Mouse (Mus musculus) lung, embryonic 14.5 days (tissue): ENCODE measurements around the gene Cgnl1. TPM values are rescaled to one million over a fixed set of nuclear protein-coding genes. Genes with fewer than 3 reads are reported as not detected.
A peak's percentile ranks its signal among the peaks of the same experiment; 100 is the strongest.

Experiments
- ATAC-seq: fragments of 200-750 bp; cut with Nextera tagmentation; 2 replicates; pipeline ENCODE4 v1.8.0; 2017; ENCODE audit warnings: mild to moderate bottlenecking, moderate TSS enrichment, moderate library complexity; ENCODE audit not compliant: insufficient read depth
- DNase-seq: peaks from one replicate; pipeline ENCODE4 v3.0.0-alpha.2; 2015
- H3K27ac ChIP-seq: fragments of 300-500 bp; sonication (generic); 2 replicates; pipeline ENCODE4 v1.5.1; 2014; ENCODE audit warnings: low read depth, mild to moderate bottlenecking, moderate library complexity
- H3K27me3 ChIP-seq: fragments of 300-500 bp; sonication (generic); 2 replicates; pipeline ENCODE4 v1.6.1; 2014; ENCODE audit warnings: low read length, control low read depth; ENCODE audit not compliant: insufficient read depth
- H3K36me3 ChIP-seq: fragments of 300-500 bp; sonication (generic); 2 replicates; pipeline ENCODE4 v1.6.1; 2014; ENCODE audit warnings: control low read depth; ENCODE audit not compliant: insufficient read depth
- H3K4me1 ChIP-seq: fragments of 300-500 bp; sonication (generic); 2 replicates; pipeline ENCODE4 v1.6.1; 2014; ENCODE audit warnings: antibody characterized with exemption, control low read depth; ENCODE audit not compliant: insufficient read depth
- H3K4me2 ChIP-seq: fragments of 300-500 bp; sonication (generic); 2 replicates; pipeline ENCODE4 v1.6.1; 2014; ENCODE audit warnings: mild to moderate bottlenecking
- H3K4me3 ChIP-seq: fragments of 300-500 bp; sonication (generic); 2 replicates; pipeline ENCODE4 v1.5.1; 2014; ENCODE audit warnings: low read depth, low read length
- H3K9ac ChIP-seq: fragments of 300-500 bp; sonication (generic); 2 replicates; pipeline ENCODE4 v1.6.1; 2014
- H3K9me3 ChIP-seq: fragments of 300-500 bp; sonication (generic); 2 replicates; pipeline ENCODE4 v1.6.1; 2016; ENCODE audit warnings: low read depth, low read length, control low read depth
- CTCF ChIP-seq: IDR thresholded peaks from 2 replicates; pipeline ENCODE4 v1.5.1; 2016; ENCODE audit warnings: antibody characterized with exemption, low read depth
- WGBS: fragments of 180-500 bp; shearing (Covaris S2); extraction: QIAGEN DNeasy Blood & Tissue Kit; methylation state at CpG from one replicate; pipeline ENCODE4 v1.1.7; 2014; 5-methylcytosine and 5-hydroxymethylcytosine counted together
- polyA plus RNA-seq: library from polyadenylated mRNA; unstranded; fragments of >200 nt; fragmentation: Nextera tagmentation; extraction: Ambion mirVana; gene quantifications from 2 replicates; pipeline ENCODE4 v1.2.1, GENCODE M21; 2014

Cgnl1 gene
- polyA plus RNA-seq, 1 experiment from 2014 or later, result 19.3 TPM

DNA sequence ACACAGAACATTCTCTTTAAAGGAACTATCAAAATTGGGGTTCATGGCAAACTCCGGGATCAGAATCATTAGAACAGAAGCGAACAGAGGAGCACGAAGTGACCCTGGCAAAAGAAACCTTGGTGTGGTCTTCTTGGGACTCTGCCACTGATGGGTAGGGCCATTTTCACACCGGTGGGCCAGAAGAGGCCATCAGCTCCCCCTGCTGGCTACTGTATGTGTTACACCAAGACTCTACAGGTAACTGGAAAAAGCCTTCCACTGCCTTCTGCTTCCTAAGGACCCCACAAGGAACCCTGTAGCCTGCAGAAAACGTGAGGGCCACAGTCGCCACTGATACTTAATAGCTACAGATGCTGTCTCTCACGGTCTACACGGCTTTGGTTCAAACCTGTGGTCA, 154.0 kb downstream of the Cgnl1 start:
- no peaks in the 10 kb centered on the region for H3K4me1 ChIP-seq
- no peaks in the 10 kb centered on the region for H3K36me3 ChIP-seq
- no peak overlapping the region for H3K9ac ChIP-seq
- ATAC-seq, result no peak
- no peak overlapping the region for H3K4me2 ChIP-seq
- WGBS, result 51% methylated on average over 8 of the region's 8 CpGs
- H3K9me3 ChIP-seq, result no peaks in the 10 kb centered on the region
- H3K27me3 ChIP-seq, result no peaks in the 10 kb centered on the region
- H3K4me3 ChIP-seq, result no peak overlapping the region
- DNase-seq, result peak; percentile 70
- no peak overlapping the region for H3K27ac ChIP-seq
- peak; percentile 76 for TF ChIP-seq CTCF

DNA sequence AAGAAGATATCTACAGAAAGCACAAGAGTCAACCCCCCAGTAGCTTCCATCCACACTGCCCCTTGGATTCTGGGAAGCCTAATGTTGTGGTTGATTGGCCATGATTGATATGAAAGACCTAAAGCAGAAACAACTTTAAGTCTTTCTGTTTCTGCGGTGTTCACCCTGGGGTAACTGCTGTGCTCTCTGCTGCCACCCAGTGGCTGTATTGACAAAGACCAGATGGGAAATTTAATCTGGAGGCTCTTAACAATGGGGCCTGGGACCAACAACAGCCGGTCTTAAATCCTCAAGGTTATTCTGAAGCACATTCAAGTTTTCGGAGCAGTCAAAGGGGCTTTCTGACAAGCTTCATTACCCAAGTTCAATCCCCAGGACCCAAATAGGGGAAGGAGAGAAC, 155.2 kb downstream of the Cgnl1 start:
- ATAC-seq, result peak; percentile 62; the same call in 1 of the 2 replicates
- no peaks in the 10 kb centered on the region for H3K27me3 ChIP-seq

GRCm38 (mm10) chr9:71614643-71615042, 156.8 kb downstream of the Cgnl1 start:
- WGBS, result 21% methylated on average over 2 of the region's 2 CpGs
- H3K4me2 ChIP-seq, result no peak overlapping the region
- peak; percentile 83 for TF ChIP-seq CTCF
- no peak overlapping the region for H3K4me3 ChIP-seq
- no peaks in the 10 kb centered on the region for H3K9me3 ChIP-seq
- no peak overlapping the region for H3K9ac ChIP-seq
- H3K27me3 ChIP-seq, result no peaks in the 10 kb centered on the region
- DNase-seq (peak; percentile 75), ATAC-seq (no peak)
- H3K4me1 ChIP-seq, result no peaks in the 10 kb centered on the region
- no peaks in the 10 kb centered on the region for H3K36me3 ChIP-seq
- H3K27ac ChIP-seq, result no peak overlapping the region

More for the DNA sequence above, 155.2 kb downstream of the Cgnl1 start:
- Histone ChIP-seq H3K4me1 (no peaks in the 10 kb centered on the region), H3K36me3 (no peaks in the 10 kb centered on the region), H3K9ac (no peak overlapping the region), H3K9me3 (no peaks in the 10 kb centered on the region), H3K4me3 (no peak overlapping the region), H3K27ac (no peak overlapping the region), H3K4me2 (no peak overlapping the region)
- WGBS, result 3% methylated on average over 3 of the region's 3 CpGs
- TF ChIP-seq CTCF, result peak; percentile 95
- peak; percentile 94 for DNase-seq

- ATAC-seq (no peak), DNase-seq (peak; percentile 64)
- H3K9me3 ChIP-seq, result no peaks in the 10 kb centered on the region
- no peak overlapping the region for H3K4me3 ChIP-seq
- H3K36me3 ChIP-seq, result no peaks in the 10 kb centered on the region
- H3K27me3 ChIP-seq, result no peaks in the 10 kb centered on the region
- H3K4me1 ChIP-seq, result no peaks in the 10 kb centered on the region
- 74% methylated on average over 6 of the region's 6 CpGs for WGBS
- no peak overlapping the region for H3K9ac ChIP-seq
- no peak overlapping the region for H3K27ac ChIP-seq
- TF ChIP-seq CTCF, result peak; percentile 86
- H3K4me2 ChIP-seq, result no peak overlapping the region
Observed at GRCm38 (mm10) chr9:71612981-71613380, 158.4 kb downstream of the Cgnl1 start.

DNA sequence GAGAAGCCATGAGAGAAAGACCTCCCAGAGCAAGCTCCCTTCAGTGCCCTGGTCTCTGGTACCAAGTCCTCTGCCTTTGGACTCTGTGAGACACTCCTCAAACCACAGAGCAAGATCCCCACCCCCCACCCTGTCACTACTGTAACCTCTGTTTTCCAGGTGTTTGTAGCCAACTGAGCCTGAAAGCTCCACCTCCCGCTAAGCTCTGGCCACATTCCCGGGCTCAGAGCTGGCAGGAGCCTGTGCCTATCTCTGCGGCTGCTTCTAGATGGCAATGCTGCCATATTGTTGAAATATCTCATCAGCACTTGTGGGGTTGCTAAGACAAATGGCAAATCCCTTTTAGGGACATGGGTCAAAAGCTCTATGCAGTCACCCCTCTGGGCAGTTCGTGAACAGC, 159.5 kb downstream of the Cgnl1 start:
- H3K9ac ChIP-seq, result no peak overlapping the region
- 0 out of 2 replicates have a peak, but pooled peaks cover 3% of the 10 kb centered on the region for H3K4me1 ChIP-seq
- no peak overlapping the region for H3K27ac ChIP-seq
- WGBS, result 68% methylated on average over 4 of the region's 4 CpGs
- DNase-seq, result no peak
- no peak for ATAC-seq
- no peak overlapping the region for H3K4me2 ChIP-seq
- H3K27me3 ChIP-seq, result no peaks in the 10 kb centered on the region
- no peaks in the 10 kb centered on the region for H3K9me3 ChIP-seq
- no peak overlapping the region for H3K4me3 ChIP-seq
- TF ChIP-seq CTCF, result no peak
- no peaks in the 10 kb centered on the region for H3K36me3 ChIP-seq

DNA sequence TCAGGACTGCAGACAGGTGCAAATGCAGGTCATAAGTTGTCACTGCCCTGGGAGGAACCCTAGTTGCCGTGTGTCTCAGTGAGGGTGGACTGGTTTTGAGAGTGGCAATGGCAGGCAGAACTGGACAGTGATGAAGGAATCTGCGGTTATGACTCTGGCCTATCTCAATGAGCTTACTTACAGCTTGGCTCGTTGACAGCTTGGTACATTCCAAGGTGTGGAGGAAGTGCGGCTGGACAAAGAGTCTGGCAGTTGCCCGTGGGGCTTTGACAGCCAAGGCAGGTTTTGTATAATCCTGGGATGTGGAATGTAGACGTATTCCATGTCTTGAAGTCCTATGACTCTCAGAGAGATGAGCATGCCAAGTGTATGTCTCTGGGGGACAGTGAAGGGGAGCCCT, 162.4 kb downstream of the Cgnl1 start:
- no peak overlapping the region for H3K9ac ChIP-seq
- TF ChIP-seq CTCF, result no peak
- H3K4me1 ChIP-seq, result 0 out of 2 replicates have a peak, but pooled peaks cover 5% of the 10 kb centered on the region
- H3K4me2 ChIP-seq, result no peak overlapping the region
- no peak overlapping the region for H3K27ac ChIP-seq
- 35% methylated on average over 6 of the region's 6 CpGs for WGBS
- peak; percentile 54 for DNase-seq
- no peaks in the 10 kb centered on the region for H3K36me3 ChIP-seq
- H3K9me3 ChIP-seq, result no peaks in the 10 kb centered on the region
- no peaks in the 10 kb centered on the region for H3K27me3 ChIP-seq
- no peak for ATAC-seq
- no peak overlapping the region for H3K4me3 ChIP-seq

DNA sequence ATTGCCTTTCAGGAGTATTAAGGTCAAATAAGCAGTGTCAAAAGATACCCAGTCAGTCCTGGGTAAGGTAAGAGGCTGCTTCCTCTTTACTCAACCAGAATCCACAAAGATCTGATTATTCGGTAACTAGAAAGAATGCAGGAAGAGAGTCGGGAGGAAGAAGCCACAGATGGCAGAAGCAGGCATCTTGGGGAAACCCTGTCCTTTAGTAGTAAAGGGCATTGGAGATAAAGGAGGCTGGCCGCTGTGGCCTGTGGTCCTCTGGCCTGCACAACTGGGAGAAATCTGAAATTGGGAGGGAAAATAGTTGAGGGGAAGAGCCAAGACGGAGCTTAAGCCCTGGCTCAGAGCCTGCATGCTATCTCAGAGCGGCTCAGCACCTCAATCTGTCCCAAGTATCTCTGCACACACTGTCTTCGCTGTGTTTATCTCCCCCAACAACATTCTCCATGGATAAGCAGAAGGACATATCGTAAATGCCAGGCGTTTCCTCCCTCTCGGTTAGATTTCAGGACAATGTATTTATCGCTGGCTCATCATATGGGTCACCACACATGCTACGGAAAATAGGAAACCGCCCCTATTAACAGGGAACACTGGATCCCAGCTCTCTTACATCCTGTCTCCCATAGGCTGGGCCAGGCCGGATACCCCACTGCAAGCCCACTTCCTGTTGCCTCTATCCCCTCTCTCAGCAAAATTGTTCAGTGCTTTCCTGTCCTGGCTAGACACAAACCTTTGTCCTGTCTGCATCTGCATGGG, 164.9 kb downstream of the Cgnl1 start:
- no peaks in the 10 kb centered on the region for H3K9me3 ChIP-seq
- ATAC-seq, result peak; percentile 88
- no peaks in the 10 kb centered on the region for H3K27me3 ChIP-seq
- no peak overlapping the region for H3K4me2 ChIP-seq
- TF ChIP-seq CTCF, result no peak
- 54% methylated on average over 13 of the region's 13 CpGs for WGBS
- DNase-seq, result peak; percentile 66
- H3K9ac ChIP-seq, result no peak overlapping the region
- H3K27ac ChIP-seq, result peak overlapping the region; percentile 69; the same call in 1 of the 2 replicates
- 0 out of 2 replicates have a peak, but pooled peaks cover 5% of the 10 kb centered on the region for H3K4me1 ChIP-seq
- no peak overlapping the region for H3K4me3 ChIP-seq
- no peaks in the 10 kb centered on the region for H3K36me3 ChIP-seq
